Mouse (Mus musculus) R1 (cell line): ENCODE results near the gene Olfr417.
"Not testable (repeated sequence)": the region's sequence is repeated elsewhere in the genome, so short reads cannot be mapped to it uniquely, and the experiment has no call there.

Experiments used
- DNase-seq: peaks from one replicate; pipeline ENCODE4 v3.0.0-alpha.2; 2018; ENCODE audit warnings: low read depth, low spot score

The Olfr417 gene

DNA sequence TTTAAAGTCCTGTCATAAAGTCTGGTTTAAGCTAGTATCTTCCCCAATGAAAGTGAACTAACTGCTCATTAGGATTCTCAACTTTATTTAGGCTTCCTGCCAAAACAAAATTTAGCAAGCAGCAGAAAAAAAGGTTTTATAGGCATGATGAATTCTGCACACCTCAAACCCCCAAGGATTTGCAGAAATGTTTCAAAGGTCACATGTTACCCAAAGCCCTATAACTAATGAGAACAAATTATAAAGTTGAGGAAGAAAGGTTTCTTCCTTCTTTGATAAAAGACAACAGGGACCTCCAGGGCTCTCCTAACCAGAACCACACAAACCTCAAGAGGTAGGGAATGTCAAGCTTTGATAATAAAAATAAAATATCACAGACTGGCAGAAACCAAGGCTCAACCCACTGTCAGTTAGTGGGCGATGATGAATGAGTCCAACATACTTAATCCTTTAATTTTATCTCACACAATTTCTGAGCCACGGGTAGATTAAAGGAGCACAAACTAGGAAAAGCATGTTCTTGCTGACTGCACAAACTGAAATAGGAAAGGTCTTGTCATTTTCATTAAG, at the start of gene Olfr417:
Gene Olfr417, plus strand, starts transcription at position 241 of the 570 bp plus-strand sequence.
- DNase-seq = no peak

DNA sequence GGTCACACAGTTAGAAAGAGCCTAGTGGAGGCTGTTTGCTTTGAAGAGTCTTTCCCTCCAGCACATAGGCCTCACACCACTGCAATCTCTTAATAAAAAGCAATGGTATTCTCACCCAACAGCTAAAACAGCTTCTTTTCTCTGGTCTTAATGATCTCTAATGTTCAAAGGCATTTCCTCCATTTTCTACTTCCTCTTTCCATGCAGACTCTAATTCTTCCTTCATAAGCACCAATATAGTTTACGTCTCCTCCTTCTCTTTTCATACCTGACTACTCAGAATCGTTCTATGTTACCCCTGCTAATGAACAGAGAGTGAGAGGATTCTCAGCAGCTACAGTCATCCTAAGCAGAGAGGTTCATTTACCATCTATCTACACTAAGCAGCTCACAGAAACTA, 47.6 kb upstream of the Olfr417 start:
- DNase-seq = no peak

DNA sequence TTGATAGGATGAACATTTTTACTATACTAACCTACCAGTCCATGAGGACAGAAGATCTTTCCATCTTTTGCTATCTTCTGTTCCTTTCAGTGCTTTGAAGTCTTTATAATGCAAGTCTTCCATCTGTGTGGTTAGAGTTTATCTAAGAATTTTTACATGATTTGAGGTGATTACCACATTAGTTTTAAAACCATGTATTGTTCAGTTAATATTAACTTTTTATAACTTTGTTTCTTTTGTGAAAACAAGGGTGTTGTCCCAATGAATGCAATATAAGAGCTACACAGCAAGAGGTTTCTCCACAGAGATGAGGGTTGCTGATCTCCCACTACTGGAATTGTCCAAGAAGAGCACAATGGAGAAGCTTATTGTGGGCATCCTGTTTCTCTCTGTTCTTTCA, 34.7 kb upstream of the Olfr417 start, which contains the start of gene Mptx1:
Gene Mptx1, plus strand, starts transcription at position 301 of the 400 bp plus-strand sequence.
- no peak for DNase-seq

DNA sequence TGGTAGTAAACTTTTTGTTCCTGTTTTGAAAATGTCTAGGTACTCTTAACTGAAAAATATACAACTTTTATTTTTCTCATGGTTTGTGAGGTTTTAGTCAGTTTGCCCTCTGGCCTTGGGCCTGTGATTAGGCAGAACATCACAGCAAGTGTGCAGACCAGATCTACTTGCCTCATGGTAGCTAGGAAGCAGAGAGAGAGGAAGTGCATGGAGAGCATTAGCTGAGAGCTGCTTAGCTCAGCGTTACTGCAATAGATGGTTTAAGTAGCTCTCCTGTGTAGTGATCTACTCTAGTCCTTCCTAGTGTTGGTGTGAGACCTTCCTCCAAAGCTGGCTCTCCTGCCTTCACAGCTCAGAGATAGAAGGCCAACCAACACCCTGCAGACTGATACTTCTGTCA, 11.3 kb upstream of the Olfr417 start:
- not testable (repeated sequence) for DNase-seq

DNA sequence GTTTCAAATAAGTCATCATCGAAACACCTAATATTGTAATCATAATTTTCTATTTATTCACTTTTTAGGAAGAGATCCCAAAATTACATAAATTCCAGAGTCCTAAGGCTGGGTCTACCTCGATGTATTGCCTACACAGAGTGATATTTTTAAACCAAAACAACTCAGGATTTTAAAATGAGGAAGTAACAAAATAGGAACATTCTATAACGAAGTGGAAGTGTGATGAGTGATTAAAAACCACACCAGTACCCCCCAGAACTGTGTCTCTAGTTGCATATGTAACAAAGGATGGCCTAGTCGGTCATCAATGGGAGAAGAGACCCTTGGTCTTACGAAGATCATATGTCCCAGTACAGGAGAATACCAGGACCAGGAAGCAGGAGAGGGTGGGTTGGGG, 10.3 kb upstream of the Olfr417 start:
- DNase-seq = no peak

DNA sequence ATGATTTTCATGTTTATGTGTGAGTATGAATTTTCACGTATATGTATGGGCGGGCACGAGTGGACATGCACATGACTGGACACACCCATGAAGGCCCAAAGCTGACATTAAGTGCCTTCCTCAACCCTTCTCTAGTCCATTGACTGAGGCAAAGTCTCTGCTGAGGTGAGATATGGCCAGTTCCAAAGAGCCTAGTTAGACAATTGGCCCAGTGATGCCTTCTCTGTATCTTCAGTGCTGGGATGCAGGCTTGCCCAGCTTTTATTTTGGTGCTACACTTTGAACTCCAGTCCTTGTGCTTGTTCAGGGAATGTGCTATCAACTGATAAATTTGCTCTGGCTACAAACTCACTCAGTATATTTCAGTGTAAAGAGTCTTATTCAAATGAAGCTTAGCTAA, 8.9 kb downstream of the Olfr417 start:
- no peak for DNase-seq

DNA sequence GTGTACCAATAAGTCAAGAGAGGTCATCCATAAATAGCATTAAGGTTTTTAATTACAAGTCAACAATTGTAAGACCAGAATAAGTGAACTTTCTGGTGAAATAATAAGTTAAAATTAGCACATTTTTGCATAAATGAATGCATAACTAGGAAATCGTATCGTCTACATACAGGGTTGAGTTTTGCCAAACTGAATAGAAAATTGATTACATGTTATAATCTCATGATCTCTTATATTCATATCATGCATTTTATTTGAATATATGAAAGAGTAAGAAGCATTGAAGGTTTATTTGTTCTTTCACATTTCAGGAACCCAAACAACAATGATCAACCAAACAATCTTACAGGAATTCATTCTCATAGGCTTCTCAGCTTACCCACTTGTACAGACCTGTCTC, 25.8 kb downstream of the Olfr417 start, which contains the start of gene Olfr248:
Gene Olfr248, plus strand, starts transcription at position 301 of the 400 bp plus-strand sequence.
- DNase-seq = no peak

DNA sequence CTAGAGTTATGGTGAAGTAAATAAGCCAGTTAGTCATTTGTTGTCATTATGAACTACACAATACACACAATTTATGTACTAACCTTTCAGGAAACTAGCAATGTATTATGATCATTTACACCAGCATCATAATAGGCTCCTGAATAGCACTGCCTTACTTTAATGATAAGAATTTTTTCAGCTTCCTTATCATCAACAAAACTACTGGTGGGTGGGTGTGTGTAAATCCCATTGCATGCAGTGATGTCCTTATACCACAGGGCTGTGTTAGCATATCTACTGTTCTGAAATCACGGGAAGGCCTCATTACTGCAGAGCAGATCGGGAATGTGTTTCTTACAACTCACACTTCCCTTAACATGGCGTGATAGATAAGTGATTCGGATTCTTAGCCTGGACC, 58.0 kb downstream of the Olfr417 start:
- DNase-seq = no peak

DNA sequence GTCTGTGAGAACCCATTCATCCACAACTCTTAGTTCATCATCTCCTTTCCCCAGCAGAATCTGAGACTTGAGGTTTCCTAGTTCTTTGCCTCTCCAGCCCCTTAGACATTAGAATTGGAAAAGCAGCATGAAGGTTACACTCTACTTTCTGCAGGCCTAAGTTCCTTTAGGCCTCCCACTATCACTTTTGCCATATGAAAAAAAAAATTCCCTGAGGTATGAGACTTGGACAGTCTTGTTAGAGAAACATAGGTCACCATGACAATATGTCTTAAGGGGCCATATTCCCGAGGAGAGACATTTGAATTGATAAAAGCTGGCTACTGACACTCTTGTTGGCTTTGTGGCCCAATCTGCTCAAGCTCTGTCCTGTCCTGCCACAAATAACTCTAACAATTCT, 58.8 kb downstream of the Olfr417 start, which contains the start of gene Olfr414:
Gene Olfr414, plus strand, starts transcription at position 301 of the 400 bp plus-strand sequence.
- no peak for DNase-seq
